Comparison of ENCODE assay signal across 8 mouse cellular contexts in genomic region chr11:97628303-97628567, GRCm38 (mm10). TPM values are rescaled to one million over a fixed set of nuclear protein-coding genes. Genes with fewer than 3 reads are reported as not detected.
DNase-seq lines count a peak whose midpoint lies in the region; ATAC-seq lines count a peak whose summit lies in the region.

No protein-coding gene starts in this region.

- peak overlapping the region; percentile 70 for H3K4me3 ChIP-seq in limb, embryonic 12.5 days (replicated peaks)
- H3K4me3 ChIP-seq in stomach, embryonic 14.5 days (ENCODE audit: low read depth, low read length), result peak overlapping the region; percentile 65

- peak overlapping the region; percentile 83 for H3K4me2 ChIP-seq in limb, embryonic 12.5 days
- H3K4me2 ChIP-seq in stomach, embryonic 14.5 days (replicated peaks; ENCODE audit: low read depth, low read length), result peak overlapping the region; percentile 91

- no peaks in the 10 kb centered on the region for H3K36me3 ChIP-seq in limb, embryonic 12.5 days
- no peaks in the 10 kb centered on the region for H3K36me3 ChIP-seq in stomach, embryonic 14.5 days (ENCODE audit: control insufficient read depth, insufficient read depth, low read length)

- H3K9ac ChIP-seq in limb, embryonic 12.5 days (replicated peaks), result peak overlapping the region; percentile 78
- no peak overlapping the region for H3K9ac ChIP-seq in stomach, embryonic 14.5 days (replicated peaks; ENCODE audit: low read depth, low read length)

- no peak for ATAC-seq in limb, embryonic 12.5 days (ENCODE audit: insufficient number of reproducible peaks, insufficient read depth, low FRiP score, low TSS enrichment, low read depth)
- ATAC-seq in stomach, embryonic 14.5 days (ENCODE audit: insufficient number of reproducible peaks, insufficient read depth, low FRiP score, low read depth), result no peak
- ATAC-seq in CD4-positive, CD25-positive, alpha-beta regulatory T cell, adult 4 months, result no peak

- H3K4me1 ChIP-seq in limb, embryonic 12.5 days (replicated peaks), result peaks cover 43% of the 10 kb centered on the region
- peaks cover 17% of the 10 kb centered on the region; the same call in 1 of the 2 replicates for H3K4me1 ChIP-seq in stomach, embryonic 14.5 days (ENCODE audit: control insufficient read depth, insufficient read depth, low read length)

- no peaks in the 10 kb centered on the region for H3K9me3 ChIP-seq in limb, embryonic 12.5 days
- H3K9me3 ChIP-seq in stomach, embryonic 14.5 days (ENCODE audit: control insufficient read depth, low read depth, low read length), result no peaks in the 10 kb centered on the region

- under 1% methylated on average over 28 of the region's 28 CpGs for WGBS in limb, embryonic 12.5 days
- under 1% methylated on average over 28 of the region's 28 CpGs for WGBS in stomach, embryonic 14.5 days

- H3K27me3 ChIP-seq in limb, embryonic 12.5 days, result peaks cover 86% of the 10 kb centered on the region
- peaks cover 40% of the 10 kb centered on the region for H3K27me3 ChIP-seq in stomach, embryonic 14.5 days (ENCODE audit: control insufficient read depth, insufficient read depth, low read length)

- no peak overlapping the region for H3K27ac ChIP-seq in limb, embryonic 12.5 days
- no peak overlapping the region for H3K27ac ChIP-seq in stomach, embryonic 14.5 days (ENCODE audit: low read length)

- DNase-seq in adrenal gland, postnatal 10 days, result peak; percentile 39
- DNase-seq in adrenal gland, adult 18-20 months (ENCODE audit: low spot score in 2 of 2), result no peak
- peak; percentile 15 for DNase-seq in ovary, postnatal 14 days (ENCODE audit: low spot score)
- DNase-seq in ovary, adult 18-20 months (ENCODE audit: low spot score), result no peak
- no peak for DNase-seq in frontal cortex, postnatal 36 days (ENCODE audit: low spot score in 2 of 2)

RNA-seq across cellular contexts. Expression of gene Epop, which starts 1.3 kb away (rescaled TPM):
- total RNA-seq in adrenal gland, postnatal 10 days (2021), result 1 to 10 TPM; 3.5 to 5.1 TPM
- total RNA-seq in adrenal gland, adult 18-20 months (2021), result 1 to 10 TPM; 5.5 to 8.2 TPM
- 16.4 and 16.9 TPM in 2 replicates for polyA plus RNA-seq in limb, embryonic 12.5 days (2016; fragmentation: Nextera tagmentation; extraction: Ambion mirVana)
- polyA plus RNA-seq in stomach, embryonic 14.5 days (2014; fragmentation: Nextera tagmentation; extraction: Ambion mirVana), result 2.7 and 3.6 TPM in 2 replicates
- under 1 TPM; 0.43 to 0.78 TPM for polyA plus RNA-seq in CD4-positive, CD25-positive, alpha-beta regulatory T cell, adult 4 months (2017; shearing (Covaris generic))

RNA-seq across cellular contexts. Expression of gene Mllt6, which starts 35.0 kb away (rescaled TPM):
- 10 to 100 TPM; 36.1 to 48.2 TPM for total RNA-seq in adrenal gland, postnatal 10 days (2021)
- 10 to 100 TPM; 42.4 to 44.0 TPM for total RNA-seq in adrenal gland, adult 18-20 months (2021)
- 2.8 and 2.9 TPM in 2 replicates for polyA plus RNA-seq in limb, embryonic 12.5 days (2016; fragmentation: Nextera tagmentation; extraction: Ambion mirVana)
- 4.3 and 4.5 TPM in 2 replicates for polyA plus RNA-seq in stomach, embryonic 14.5 days (2014; fragmentation: Nextera tagmentation; extraction: Ambion mirVana)
- 10 to 100 TPM in 1 of 2 experiments, 1 to 10 TPM in 1; 8.0 to 14.1 TPM for polyA plus RNA-seq in CD4-positive, CD25-positive, alpha-beta regulatory T cell, adult 4 months (2017; shearing (Covaris generic))

RNA-seq across cellular contexts. Expression of gene Srcin1, which starts 52.2 kb away (rescaled TPM):
- 10 to 100 TPM in 1 of 2 experiments, 1 to 10 TPM in 1; 7.1 to 10.1 TPM for total RNA-seq in adrenal gland, postnatal 10 days (2021)
- 10 to 100 TPM; 11.4 to 12.3 TPM for total RNA-seq in adrenal gland, adult 18-20 months (2021)
- 0.27 and 0.79 TPM in 2 replicates for polyA plus RNA-seq in limb, embryonic 12.5 days (2016; fragmentation: Nextera tagmentation; extraction: Ambion mirVana)
- 0.49 and 0.64 TPM in 2 replicates for polyA plus RNA-seq in stomach, embryonic 14.5 days (2014; fragmentation: Nextera tagmentation; extraction: Ambion mirVana)
- polyA plus RNA-seq in CD4-positive, CD25-positive, alpha-beta regulatory T cell, adult 4 months (2017; shearing (Covaris generic)), result not detected

RNA-seq across cellular contexts. Expression of gene Cisd3, which starts 57.4 kb away (rescaled TPM):
- total RNA-seq in adrenal gland, postnatal 10 days (2021), result 100 to 1,000 TPM; 260 to 277 TPM
- total RNA-seq in adrenal gland, adult 18-20 months (2021), result 100 to 1,000 TPM; 165 to 273 TPM
- 10.0 and 11.3 TPM in 2 replicates for polyA plus RNA-seq in limb, embryonic 12.5 days (2016; fragmentation: Nextera tagmentation; extraction: Ambion mirVana)
- polyA plus RNA-seq in stomach, embryonic 14.5 days (2014; fragmentation: Nextera tagmentation; extraction: Ambion mirVana), result 20.8 and 21.9 TPM in 2 replicates
- 10 to 100 TPM; 63.5 to 80.3 TPM for polyA plus RNA-seq in CD4-positive, CD25-positive, alpha-beta regulatory T cell, adult 4 months (2017; shearing (Covaris generic))

Comparison
In these comparisons a context has a peak if more than half of its experiments do, and no peak if none do; other contexts are left out.
1. DNase-seq: peak in adrenal gland, postnatal 10 days (single experiment) and ovary, postnatal 14 days (single experiment); none in adrenal gland, adult 18-20 months (0 of 2), ovary, adult 18-20 months (single experiment) and frontal cortex, postnatal 36 days (0 of 2).